Mouse (Mus musculus): ENCODE measurements around the gene Sycn.

The Sycn gene

GRCm38 (mm10) chr7:28586663-28587411, 46.2 kb downstream of the Sycn start:
- DNase-seq (ENCODE audit: low spot score) = peak; percentile 62

DNA sequence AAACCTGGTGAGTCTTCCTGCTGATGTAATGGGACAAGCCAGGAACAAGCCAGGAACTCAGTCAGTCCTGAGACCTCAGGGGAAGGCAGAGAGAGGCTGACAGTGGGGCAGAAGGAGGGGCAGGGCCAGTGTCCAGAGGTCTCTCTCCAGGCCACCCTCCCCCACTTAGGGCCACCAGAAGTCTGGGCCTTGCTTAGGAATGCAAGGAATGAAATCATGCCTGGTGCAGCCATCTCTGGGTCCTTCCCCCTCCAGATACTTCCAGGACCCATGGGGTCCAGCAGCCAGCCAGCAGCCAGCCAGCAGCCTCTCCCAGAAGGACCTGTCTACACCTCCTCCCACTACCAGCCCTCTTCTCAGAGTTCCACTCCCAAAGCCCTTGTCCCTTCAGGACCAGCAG, 47.0 kb downstream of the Sycn start:
- DNase-seq (ENCODE audit: low spot score) = no peak

Measured in urinary bladder, postnatal 14 days (tissue).